Mouse (Mus musculus) heart, postnatal 0 days (tissue): ENCODE measurements around the gene Klhdc4. TPM values are rescaled to one million over a fixed set of nuclear protein-coding genes. Genes with fewer than 3 reads are reported as not detected.

Experiments
- ATAC-seq: fragments of 200-750 bp; cut with Nextera tagmentation; 2 replicates; pipeline ENCODE4 v1.8.0; 2017; ENCODE audit warnings: low read depth, moderate number of reproducible peaks, moderate library complexity; ENCODE audit not compliant: insufficient read depth
- DNase-seq: peaks from one replicate; pipeline ENCODE4 v3.0.0-alpha.2; 2016; ENCODE audit warnings: low spot score
- H3K27ac ChIP-seq: fragments of 300-500 bp; sonication (generic); 2 replicates; pipeline ENCODE4 v1.5.1; 2014; ENCODE audit warnings: low read depth, mild to moderate bottlenecking
- H3K27me3 ChIP-seq: fragments of 300-500 bp; sonication (generic); 2 replicates; pipeline ENCODE4 v1.6.1; 2014; ENCODE audit warnings: low read length, mixed read lengths; ENCODE audit not compliant: control insufficient read depth, insufficient read depth
- H3K36me3 ChIP-seq: fragments of 300-500 bp; sonication (generic); replicated peaks from 2 replicates; pipeline ENCODE4 v1.6.1; 2014; ENCODE audit warnings: low read length, mixed read lengths; ENCODE audit not compliant: control insufficient read depth, insufficient read depth
- H3K4me1 ChIP-seq: fragments of 300-500 bp; sonication (generic); 2 replicates; pipeline ENCODE4 v1.6.1; 2014; ENCODE audit warnings: antibody characterized with exemption; ENCODE audit not compliant: control insufficient read depth, insufficient read depth
- H3K4me2 ChIP-seq: fragments of 300-500 bp; sonication (generic); 2 replicates; pipeline ENCODE4 v1.6.1; 2014; ENCODE audit warnings: low read depth, mild to moderate bottlenecking, low read length, moderate library complexity
- H3K4me3 ChIP-seq: fragments of 300-500 bp; sonication (generic); 2 replicates; pipeline ENCODE4 v1.5.1; 2014; ENCODE audit warnings: low read depth, low read length
- H3K9ac ChIP-seq: fragments of 300-500 bp; sonication (generic); replicated peaks from 2 replicates; pipeline ENCODE4 v1.6.1; 2014; ENCODE audit warnings: low read depth, low read length, mixed read lengths
- H3K9me3 ChIP-seq: fragments of 300-500 bp; sonication (generic); replicated peaks from 2 replicates; pipeline ENCODE4 v1.6.1; 2016; ENCODE audit warnings: low read length; ENCODE audit not compliant: control insufficient read depth
- CTCF ChIP-seq: IDR thresholded peaks from 2 replicates; pipeline ENCODE4 v1.5.1; 2016; ENCODE audit warnings: antibody characterized with exemption, control low read depth, low read depth
- EP300 ChIP-seq: IDR thresholded peaks from 2 replicates; pipeline ENCODE4 v1.6.1; 2016; ENCODE audit warnings: antibody characterized with exemption, low read depth
- WGBS: fragments of 180-500 bp; shearing (Covaris S2); extraction: QIAGEN DNeasy Blood & Tissue Kit; methylation state at CpG from one replicate; pipeline ENCODE4 v1.1.7; 2014; 5-methylcytosine and 5-hydroxymethylcytosine counted together
- polyA plus RNA-seq: library from polyadenylated mRNA; unstranded; fragments of >200 nt; fragmentation: Nextera tagmentation; extraction: Ambion mirVana; gene quantifications from 2 replicates; pipeline ENCODE4 v1.2.1, GENCODE M21; 2015
- total RNA-seq: library from RNA; depleted of rRNA; stranded (reverse); fragments of >200 nt; gene quantifications from 2 replicates; pipeline ENCODE4 v1.2.3, GENCODE M21; 2014; ENCODE audit warnings: low replicate concordance

Klhdc4 gene
- total and polyA plus RNA-seq, 2 experiments from 2014 or later = 9.4 to 13.9 TPM

GRCm38 (mm10) chr8:121821320-121821719 is 8.0 kb downstream of the Klhdc4 start:
- no peak for TF ChIP-seq CTCF
- no peak for TF ChIP-seq EP300
- no peak overlapping the region for H3K4me2 ChIP-seq
- no peak for ATAC-seq
- no peak overlapping the region for H3K27ac ChIP-seq
- peaks cover 14% of the 10 kb centered on the region for H3K36me3 ChIP-seq
- DNase-seq = no peak
- H3K4me1 ChIP-seq = no peaks in the 10 kb centered on the region
- no peaks in the 10 kb centered on the region for H3K9me3 ChIP-seq
- H3K27me3 ChIP-seq = no peaks in the 10 kb centered on the region
- WGBS = 89% methylated on average over 11 of the region's 11 CpGs
- no peak overlapping the region for H3K4me3 ChIP-seq
- H3K9ac ChIP-seq = no peak overlapping the region

GRCm38 (mm10) chr8:121820840-121821239 is 8.5 kb downstream of the Klhdc4 start:
- Histone ChIP-seq H3K4me2 (no peak overlapping the region), H3K9me3 (no peaks in the 10 kb centered on the region), H3K9ac (no peak overlapping the region), H3K27me3 (no peaks in the 10 kb centered on the region), H3K4me3 (no peak overlapping the region), H3K4me1 (no peaks in the 10 kb centered on the region), H3K27ac (no peak overlapping the region), H3K36me3 (peaks cover 14% of the 10 kb centered on the region)
- TF ChIP-seq CTCF = no peak
- TF ChIP-seq EP300 = no peak
- no peak for DNase-seq
- ATAC-seq = no peak
- WGBS = 93% methylated on average over 6 of the region's 6 CpGs

DNA sequence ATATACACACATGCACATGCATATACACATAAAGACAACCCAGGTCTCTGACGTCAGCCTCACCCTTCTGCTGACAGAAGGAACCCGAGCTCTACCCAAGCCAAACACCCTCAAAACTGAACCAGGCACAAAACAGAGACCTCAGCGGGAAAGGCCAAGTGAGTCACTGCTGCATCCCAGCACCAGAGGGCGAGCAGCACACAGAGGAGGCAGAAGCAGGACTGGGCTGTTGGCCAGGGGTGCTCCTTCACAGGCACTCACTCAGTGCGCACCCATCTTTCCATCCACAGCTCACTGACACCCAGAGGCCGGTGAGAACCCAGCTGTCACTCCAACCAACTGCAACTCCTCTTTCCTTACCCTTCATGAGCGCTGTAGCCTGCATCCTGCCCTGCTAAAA is 11.1 kb downstream of the Klhdc4 start:
- TF ChIP-seq EP300 (no peak), CTCF (no peak)
- DNase-seq (no peak), ATAC-seq (no peak)
- Histone ChIP-seq H3K4me2 (no peak overlapping the region), H3K9ac (no peak overlapping the region), H3K4me1 (no peaks in the 10 kb centered on the region), H3K27me3 (no peaks in the 10 kb centered on the region), H3K27ac (no peak overlapping the region), H3K36me3 (peaks cover 21% of the 10 kb centered on the region), H3K4me3 (no peak overlapping the region), H3K9me3 (no peaks in the 10 kb centered on the region)
- WGBS = 77% methylated on average over 7 of the region's 7 CpGs

- Histone ChIP-seq H3K36me3 (peaks cover 11% of the 10 kb centered on the region; the same call in 1 of the 2 replicates), H3K9ac (no peak overlapping the region), H3K4me1 (peaks cover 6% of the 10 kb centered on the region; the same call in 1 of the 2 replicates), H3K4me3 (no peak overlapping the region), H3K4me2 (no peak overlapping the region), H3K9me3 (no peaks in the 10 kb centered on the region), H3K27ac (no peak overlapping the region), H3K27me3 (no peaks in the 10 kb centered on the region)
- ATAC-seq = no peak
- DNase-seq = no peak
- 77% methylated on average over 12 of the region's 12 CpGs for WGBS
- no peak for TF ChIP-seq CTCF
- TF ChIP-seq EP300 = no peak
Observed at GRCm38 (mm10) chr8:121811931-121812570, 17.3 kb downstream of the Klhdc4 start.

- no peak overlapping the region for H3K4me3 ChIP-seq
- H3K27ac ChIP-seq = no peak overlapping the region
- no peak for ATAC-seq
- no peak for DNase-seq
- no peak overlapping the region for H3K9ac ChIP-seq
- 78% methylated on average over 3 of the region's 3 CpGs for WGBS
- no peak overlapping the region for H3K4me2 ChIP-seq
- peaks cover 6% of the 10 kb centered on the region; the same call in 1 of the 2 replicates for H3K4me1 ChIP-seq
- no peaks in the 10 kb centered on the region for H3K27me3 ChIP-seq
- no peaks in the 10 kb centered on the region for H3K9me3 ChIP-seq
- TF ChIP-seq EP300 (no peak), CTCF (no peak)
- peaks cover 11% of the 10 kb centered on the region; the same call in 1 of the 2 replicates for H3K36me3 ChIP-seq
Observed at GRCm38 (mm10) chr8:121811502-121811901, 17.9 kb downstream of the Klhdc4 start.
